Mouse (Mus musculus) liver, embryonic 14.5 days (tissue): ENCODE measurements around the gene Kncn.

Experiments
- CTCF ChIP-seq: IDR thresholded peaks from 2 replicates; pipeline ENCODE4 v1.5.1; 2016; ENCODE audit warnings: antibody characterized with exemption, low read depth, control low read depth
- EP300 ChIP-seq: IDR thresholded peaks from 2 replicates; pipeline ENCODE4 v1.6.1; 2016; ENCODE audit warnings: antibody characterized with exemption, low read depth

- no peak for TF ChIP-seq CTCF
- TF ChIP-seq EP300 = no peak
Observed at GRCm38 (mm10) chr4:115911586-115911985, 27.4 kb downstream of the Kncn start.
